17 mouse cellular contexts compared by ENCODE assay signal in the genomic region with DNA sequence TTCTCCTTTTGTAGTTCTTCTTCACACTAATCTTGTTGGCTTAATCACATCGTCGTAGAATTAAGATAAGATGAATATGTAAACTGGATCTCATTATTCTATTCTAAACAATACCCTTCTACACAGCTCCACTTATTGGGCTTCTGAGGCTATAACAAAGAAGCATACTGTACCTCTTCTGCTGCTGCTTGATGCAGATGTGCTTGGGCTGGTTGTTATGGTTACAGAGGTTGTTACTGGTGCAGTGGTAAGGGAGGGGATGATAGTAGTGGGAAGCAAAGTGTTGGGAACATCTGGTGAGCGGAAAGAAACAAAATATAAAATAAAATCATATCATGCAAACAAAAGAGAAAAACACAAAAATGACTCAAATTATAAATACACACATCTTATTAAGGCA.
DNase-seq lines count a peak whose midpoint lies in the region; ATAC-seq and TF ChIP-seq lines count a peak whose summit lies in the region.
"Had no signal": no experiment of that assay in that cellular context is flagged by ENCODE, and none has a peak within 500 bp of the region (broad histone marks: within the 10 kb centered on the region; RNA-seq: fewer than 3 reads in every experiment).

No protein-coding gene starts in this region.

- peak; percentile 12 for DNase-seq in brain, embryonic 18.5 days (ENCODE audit: low read depth, low spot score)
- peak; percentile 42 for DNase-seq in forebrain, embryonic 14.5 days (ENCODE audit: low spot score)
- DNase-seq in hindbrain, postnatal 0 days (ENCODE audit: low spot score), result peak; percentile 27
- no peak for DNase-seq in layer of hippocampus, adult 9-11 months
- DNase-seq in gastrocnemius, postnatal 36 days, result no peak
- no peak for DNase-seq in thymus, postnatal 14 days
- DNase-seq: adrenal gland, adult 8-10 months; cerebellum, postnatal 25 days; heart, adult 11 months; lung, postnatal 14 days; right cerebral cortex, postnatal 25 days had no signal

- no peaks in the 10 kb centered on the region for H3K4me1 ChIP-seq in forebrain, embryonic 14.5 days (ENCODE audit: control insufficient read depth, insufficient read depth, low read length)
- no peaks in the 10 kb centered on the region for H3K4me1 ChIP-seq in hindbrain, postnatal 0 days (ENCODE audit: insufficient read depth, low read length)
- H3K4me1 ChIP-seq in neural tube, embryonic 15.5 days, result no peaks in the 10 kb centered on the region
- H3K4me1 ChIP-seq: limb, embryonic 13.5 days; liver, embryonic 15.5 days had no signal

- H3K4me2 ChIP-seq in forebrain, embryonic 14.5 days (ENCODE audit: low read length), result no peak overlapping the region
- H3K4me2 ChIP-seq in hindbrain, postnatal 0 days (ENCODE audit: low read depth, low read length), result no peak overlapping the region
- H3K4me2 ChIP-seq in neural tube, embryonic 15.5 days, result no peak overlapping the region
- H3K4me2 ChIP-seq: limb, embryonic 13.5 days; liver, embryonic 15.5 days had no signal

- ATAC-seq in forebrain, embryonic 14.5 days, result peak; percentile 88
- peak; percentile 69; the same call in 1 of the 2 replicates for ATAC-seq in hindbrain, postnatal 0 days
- peak; percentile 89 for ATAC-seq in neural tube, embryonic 15.5 days (ENCODE audit: low FRiP score)
- ATAC-seq: CD4-positive, CD25-positive, alpha-beta regulatory T cell, adult 4 months; intestine, embryonic 16.5 days had no signal

- H3K4me3 ChIP-seq in forebrain, embryonic 14.5 days (ENCODE audit: low read depth, low read length), result no peak overlapping the region
- H3K4me3 ChIP-seq in hindbrain, postnatal 0 days (ENCODE audit: low read length), result no peak overlapping the region
- H3K4me3 ChIP-seq in neural tube, embryonic 15.5 days (replicated peaks), result no peak overlapping the region
- H3K4me3 ChIP-seq: limb, embryonic 13.5 days; liver, embryonic 15.5 days had no signal

- WGBS in forebrain, embryonic 14.5 days, result 47% methylated on average over 3 of the region's 3 CpGs
- 47% methylated on average over 3 of the region's 3 CpGs for WGBS in hindbrain, postnatal 0 days
- 40% methylated on average over 3 of the region's 3 CpGs for WGBS in neural tube, embryonic 15.5 days

- no peaks in the 10 kb centered on the region for H3K27me3 ChIP-seq in forebrain, embryonic 14.5 days (replicated peaks; ENCODE audit: control insufficient read depth, insufficient read depth, low read length)
- H3K27me3 ChIP-seq in hindbrain, postnatal 0 days (ENCODE audit: insufficient read depth, low read length), result no peaks in the 10 kb centered on the region
- no peaks in the 10 kb centered on the region for H3K27me3 ChIP-seq in neural tube, embryonic 15.5 days (replicated peaks)
- H3K27me3 ChIP-seq: limb, embryonic 13.5 days; liver, embryonic 15.5 days had no signal

- no peaks in the 10 kb centered on the region for H3K9me3 ChIP-seq in forebrain, embryonic 14.5 days (replicated peaks; ENCODE audit: control insufficient read depth, low read length)
- no peaks in the 10 kb centered on the region for H3K9me3 ChIP-seq in hindbrain, postnatal 0 days (ENCODE audit: low read length)
- no peaks in the 10 kb centered on the region for H3K9me3 ChIP-seq in neural tube, embryonic 15.5 days (replicated peaks)
- H3K9me3 ChIP-seq: limb, embryonic 13.5 days; liver, embryonic 15.5 days had no signal

- TF ChIP-seq CTCF in hindbrain, postnatal 0 days (IDR thresholded peaks at IDR 0.05; ENCODE audit: low read depth), result no peak

- no peak overlapping the region for H3K27ac ChIP-seq in forebrain, embryonic 14.5 days (ENCODE audit: low read depth, low read length)
- H3K27ac ChIP-seq in hindbrain, postnatal 0 days, result no peak overlapping the region
- H3K27ac ChIP-seq in neural tube, embryonic 15.5 days (replicated peaks), result no peak overlapping the region
- H3K27ac ChIP-seq: kidney, postnatal 0 days; limb, embryonic 13.5 days; liver, embryonic 15.5 days had no signal

- intact Hi-C loops in gastrocnemius, postnatal 36 days (cut with DNase I), result no loop called here

- H3K36me3 ChIP-seq in forebrain, embryonic 14.5 days (ENCODE audit: control insufficient read depth, insufficient read depth, low read length), result no peaks in the 10 kb centered on the region
- no peaks in the 10 kb centered on the region for H3K36me3 ChIP-seq in hindbrain, postnatal 0 days (ENCODE audit: insufficient read depth, low read length)
- no peaks in the 10 kb centered on the region for H3K36me3 ChIP-seq in neural tube, embryonic 15.5 days
- H3K36me3 ChIP-seq: limb, embryonic 13.5 days; liver, embryonic 15.5 days had no signal

- no peak overlapping the region for H3K9ac ChIP-seq in forebrain, embryonic 14.5 days (ENCODE audit: low read length)
- no peak overlapping the region for H3K9ac ChIP-seq in hindbrain, postnatal 0 days (replicated peaks; ENCODE audit: low read length)
- H3K9ac ChIP-seq in neural tube, embryonic 15.5 days (replicated peaks), result no peak overlapping the region
- H3K9ac ChIP-seq: limb, embryonic 13.5 days; liver, embryonic 15.5 days had no signal

Comparison
In these comparisons a context has a peak if more than half of its experiments do, and no peak if none do; other contexts are left out.
1. DNase-seq: peak in brain, embryonic 18.5 days (single experiment), forebrain, embryonic 14.5 days (single experiment) and hindbrain, postnatal 0 days (single experiment); none in layer of hippocampus, adult 9-11 months (single experiment), gastrocnemius, postnatal 36 days (0 of 2) and thymus, postnatal 14 days (single experiment).
2. Peak in every context shown above with its lines, with median percentiles within 50 percentile points of each other: ATAC-seq.